Mouse (Mus musculus): Measurements from ENCODE around the gene Lrmda. TPM values are rescaled to one million over a fixed set of nuclear protein-coding genes. Genes with fewer than 3 reads are reported as not detected.

The Lrmda gene
- total and polyA plus RNA-seq, 2 experiments = 0.18 to 0.50 TPM

DNA sequence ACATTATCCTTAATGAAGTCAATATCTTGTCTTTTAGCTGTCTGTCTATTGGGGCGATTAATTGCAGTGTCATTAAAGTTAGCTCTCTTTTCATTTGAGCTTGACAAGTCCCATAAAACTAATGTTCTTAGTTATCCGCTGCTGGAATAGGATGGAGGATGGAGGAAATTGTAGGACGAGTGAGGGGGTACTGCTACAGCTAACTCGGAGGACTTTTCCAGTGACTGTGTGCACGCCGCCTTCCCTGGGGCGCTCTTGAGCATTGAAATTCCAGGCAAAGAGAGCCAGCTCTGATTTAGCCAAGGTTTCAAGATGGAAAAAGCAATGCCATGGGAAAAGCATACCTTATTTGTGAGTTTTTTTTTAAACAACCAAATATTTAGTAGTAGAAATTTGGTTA, 453.9 kb downstream of the Lrmda start:
- no peak overlapping the region for H3K9ac ChIP-seq (ENCODE audit: low read depth, low read length)
- WGBS = 90% methylated on average over 7 of the region's 7 CpGs
- H3K36me3 ChIP-seq (ENCODE audit: control insufficient read depth, insufficient read depth, low read length) = no peaks in the 10 kb centered on the region
- no peak overlapping the region for H3K4me3 ChIP-seq (ENCODE audit: insufficient read depth, low read depth, low read length)
- H3K4me1 ChIP-seq (ENCODE audit: control insufficient read depth, insufficient read depth, low read length) = no peaks in the 10 kb centered on the region
- no peak for TF ChIP-seq POLR2A (IDR thresholded peaks at IDR 0.05; ENCODE audit: extremely low read depth, insufficient read depth, low read length)
- TF ChIP-seq CTCF (IDR thresholded peaks at IDR 0.05; ENCODE audit: low read depth, low read length) = no peak
- H3K79me2 ChIP-seq (ENCODE audit: control insufficient read depth, insufficient read depth, low read length) = no peaks in the 10 kb centered on the region
- DNase-seq (ENCODE audit: extremely low read depth, low read depth, low spot score) = no peak
- no peak overlapping the region for H3K27ac ChIP-seq (replicated peaks; ENCODE audit: insufficient read depth, low read depth, low read length)
- no peaks in the 10 kb centered on the region for H3K27me3 ChIP-seq (ENCODE audit: control insufficient read depth, insufficient read depth, low read length)

DNA sequence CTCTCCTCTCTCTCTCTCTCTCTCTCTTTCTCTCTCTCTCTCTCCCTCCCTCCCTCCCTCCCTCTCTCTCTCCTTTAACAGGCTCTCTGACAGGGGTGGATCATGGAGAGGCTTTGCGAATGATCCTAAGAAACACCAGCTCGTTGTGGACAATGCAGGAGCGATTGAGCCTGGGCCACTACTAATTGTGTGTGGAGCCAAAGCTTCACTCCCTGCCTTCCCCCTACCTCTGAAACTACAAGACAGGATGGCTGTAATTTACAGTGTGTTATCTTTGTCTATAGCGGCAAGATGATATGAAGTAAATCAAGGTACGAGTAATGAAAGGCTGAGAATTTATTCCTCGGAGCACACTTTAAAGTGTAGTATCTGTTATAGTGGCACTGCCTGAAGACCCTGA, 454.5 kb downstream of the Lrmda start:
- 80% methylated on average over 6 of the region's 6 CpGs for WGBS
- no peaks in the 10 kb centered on the region for H3K79me2 ChIP-seq (ENCODE audit: control insufficient read depth, insufficient read depth, low read length)
- no peak overlapping the region for H3K9ac ChIP-seq (ENCODE audit: low read depth, low read length)
- H3K27ac ChIP-seq (replicated peaks; ENCODE audit: insufficient read depth, low read depth, low read length) = no peak overlapping the region
- H3K27me3 ChIP-seq (ENCODE audit: control insufficient read depth, insufficient read depth, low read length) = no peaks in the 10 kb centered on the region
- no peaks in the 10 kb centered on the region for H3K4me1 ChIP-seq (ENCODE audit: control insufficient read depth, insufficient read depth, low read length)
- DNase-seq (ENCODE audit: extremely low read depth, low read depth, low spot score) = no peak
- H3K4me3 ChIP-seq (ENCODE audit: insufficient read depth, low read depth, low read length) = no peak overlapping the region
- H3K36me3 ChIP-seq (ENCODE audit: control insufficient read depth, insufficient read depth, low read length) = no peaks in the 10 kb centered on the region
- no peak for TF ChIP-seq CTCF (IDR thresholded peaks at IDR 0.05; ENCODE audit: low read depth, low read length)

DNA sequence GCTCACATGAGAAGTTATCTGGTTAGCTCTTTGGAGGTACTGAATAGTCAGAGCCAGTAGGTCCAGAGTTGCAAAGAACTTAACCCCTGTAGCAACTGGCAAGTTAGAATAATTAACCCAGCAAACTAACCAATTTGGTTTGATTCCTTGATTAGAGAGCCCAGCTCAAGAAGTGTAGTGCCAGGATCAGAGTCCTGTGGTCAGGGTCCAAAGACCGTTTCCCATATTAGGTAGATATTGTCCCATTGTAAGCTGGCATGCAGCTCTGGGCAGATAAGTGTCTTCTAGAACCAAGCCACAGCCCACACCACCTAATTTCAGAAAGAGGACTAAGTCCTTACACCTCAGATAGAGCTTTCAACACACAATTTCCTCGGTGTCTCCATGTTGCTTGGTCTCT, 473.8 kb downstream of the Lrmda start:
- TF ChIP-seq POLR2A (IDR thresholded peaks at IDR 0.05; ENCODE audit: extremely low read depth, insufficient read depth, low read length) (no peak), CTCF (IDR thresholded peaks at IDR 0.05; ENCODE audit: low read depth, low read length) (no peak)
- no peak overlapping the region for H3K4me3 ChIP-seq (ENCODE audit: insufficient read depth, low read depth, low read length)
- H3K9ac ChIP-seq (ENCODE audit: low read depth, low read length) = no peak overlapping the region
- peak; percentile 54 for DNase-seq (ENCODE audit: extremely low read depth, low read depth, low spot score)
- no peaks in the 10 kb centered on the region for H3K79me2 ChIP-seq (ENCODE audit: control insufficient read depth, insufficient read depth, low read length)
- H3K27me3 ChIP-seq (ENCODE audit: control insufficient read depth, insufficient read depth, low read length) = no peaks in the 10 kb centered on the region
- WGBS = 87% methylated on average over 2 of the region's 2 CpGs
- no peaks in the 10 kb centered on the region for H3K36me3 ChIP-seq (ENCODE audit: control insufficient read depth, insufficient read depth, low read length)
- no peaks in the 10 kb centered on the region for H3K4me1 ChIP-seq (ENCODE audit: control insufficient read depth, insufficient read depth, low read length)
- H3K27ac ChIP-seq (replicated peaks; ENCODE audit: insufficient read depth, low read depth, low read length) = no peak overlapping the region

DNA sequence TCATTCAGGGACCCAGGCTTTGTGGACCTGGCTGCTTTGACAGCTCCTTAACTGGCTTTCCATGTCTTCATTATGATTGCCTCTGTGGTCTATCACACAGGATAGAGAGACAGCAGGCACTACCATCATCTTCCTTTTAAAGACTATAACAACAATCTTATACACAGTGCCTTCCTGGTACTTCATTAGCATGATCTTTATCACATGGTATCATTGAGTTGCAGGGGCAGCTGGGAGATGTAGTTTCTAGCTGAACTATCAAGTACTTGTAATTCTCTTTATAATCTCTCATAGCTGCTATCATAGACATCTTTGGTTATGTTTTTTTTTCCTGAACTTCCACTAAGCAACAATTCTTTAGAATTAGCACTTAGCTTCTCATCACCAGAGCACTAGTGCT, 474.8 kb downstream of the Lrmda start:
- no peak overlapping the region for H3K9ac ChIP-seq (ENCODE audit: low read depth, low read length)
- H3K79me2 ChIP-seq (ENCODE audit: control insufficient read depth, insufficient read depth, low read length) = no peaks in the 10 kb centered on the region

DNA sequence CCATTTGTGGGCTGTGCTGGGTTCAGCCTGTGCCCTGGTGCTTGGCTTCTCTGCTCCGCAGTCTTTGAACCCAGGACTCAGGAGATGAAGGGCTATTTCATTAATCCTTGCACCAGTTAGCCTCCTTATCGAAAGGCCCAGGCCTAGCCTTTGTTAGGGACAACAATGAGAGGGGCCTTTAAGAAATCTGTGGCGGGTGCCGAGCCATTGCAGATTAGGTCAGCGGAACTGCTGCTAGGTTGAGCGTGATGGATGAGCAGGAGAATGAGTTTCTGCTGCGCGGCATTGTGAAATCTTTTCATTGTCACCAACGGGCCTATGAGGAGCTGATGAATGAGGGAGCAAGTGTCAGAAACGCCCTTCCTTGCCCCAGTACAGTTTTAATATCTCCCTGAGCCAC, 475.4 kb downstream of the Lrmda start:
- Histone ChIP-seq H3K27ac (replicated peaks; ENCODE audit: insufficient read depth, low read depth, low read length) (no peak overlapping the region), H3K27me3 (ENCODE audit: control insufficient read depth, insufficient read depth, low read length) (no peaks in the 10 kb centered on the region), H3K9ac (ENCODE audit: low read depth, low read length) (no peak overlapping the region), H3K36me3 (ENCODE audit: control insufficient read depth, insufficient read depth, low read length) (no peaks in the 10 kb centered on the region), H3K4me3 (ENCODE audit: insufficient read depth, low read depth, low read length) (no peak overlapping the region), H3K4me1 (ENCODE audit: control insufficient read depth, insufficient read depth, low read length) (no peaks in the 10 kb centered on the region), H3K79me2 (ENCODE audit: control insufficient read depth, insufficient read depth, low read length) (no peaks in the 10 kb centered on the region)
- DNase-seq (ENCODE audit: extremely low read depth, low read depth, low spot score) = no peak
- TF ChIP-seq POLR2A (IDR thresholded peaks at IDR 0.05; ENCODE audit: extremely low read depth, insufficient read depth, low read length) = no peak
- no peak for TF ChIP-seq CTCF (IDR thresholded peaks at IDR 0.05; ENCODE audit: low read depth, low read length)
- WGBS = 73% methylated on average over 10 of the region's 10 CpGs

More for the DNA sequence above, 474.8 kb downstream of the Lrmda start:
- Histone ChIP-seq H3K27me3 (ENCODE audit: control insufficient read depth, insufficient read depth, low read length) (no peaks in the 10 kb centered on the region), H3K4me3 (ENCODE audit: insufficient read depth, low read depth, low read length) (no peak overlapping the region), H3K36me3 (ENCODE audit: control insufficient read depth, insufficient read depth, low read length) (no peaks in the 10 kb centered on the region), H3K27ac (replicated peaks; ENCODE audit: insufficient read depth, low read depth, low read length) (no peak overlapping the region), H3K4me1 (ENCODE audit: control insufficient read depth, insufficient read depth, low read length) (no peaks in the 10 kb centered on the region)
- TF ChIP-seq POLR2A (IDR thresholded peaks at IDR 0.05; ENCODE audit: extremely low read depth, insufficient read depth, low read length) (no peak), CTCF (IDR thresholded peaks at IDR 0.05; ENCODE audit: low read depth, low read length) (no peak)
- DNase-seq (ENCODE audit: extremely low read depth, low read depth, low spot score) = no peak

DNA sequence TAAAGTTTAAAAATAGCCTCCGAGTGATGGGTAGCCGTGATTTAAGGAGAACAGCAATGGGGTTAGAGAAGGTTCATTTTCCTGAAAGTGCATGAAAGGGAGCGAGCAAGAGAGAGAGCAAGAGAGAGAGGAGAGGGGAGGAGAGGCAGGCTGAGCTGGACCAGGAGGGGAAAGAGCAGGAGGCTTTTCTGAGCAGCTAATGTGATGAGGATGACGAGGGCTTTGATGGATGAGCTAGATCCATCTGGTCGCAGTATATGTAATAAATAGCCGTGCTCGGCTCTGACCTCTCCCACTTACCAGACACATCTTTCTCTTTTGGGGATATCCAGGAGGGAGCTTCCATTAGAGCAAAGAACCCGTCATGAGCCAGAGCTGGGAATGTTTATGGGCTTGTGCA, 475.8 kb downstream of the Lrmda start:
- no peak for TF ChIP-seq CTCF (IDR thresholded peaks at IDR 0.05; ENCODE audit: low read depth, low read length)
- no peak for TF ChIP-seq POLR2A (IDR thresholded peaks at IDR 0.05; ENCODE audit: extremely low read depth, insufficient read depth, low read length)
- Histone ChIP-seq H3K4me3 (ENCODE audit: insufficient read depth, low read depth, low read length) (no peak overlapping the region), H3K36me3 (ENCODE audit: control insufficient read depth, insufficient read depth, low read length) (no peaks in the 10 kb centered on the region), H3K4me1 (ENCODE audit: control insufficient read depth, insufficient read depth, low read length) (no peaks in the 10 kb centered on the region), H3K27ac (replicated peaks; ENCODE audit: insufficient read depth, low read depth, low read length) (no peak overlapping the region), H3K27me3 (ENCODE audit: control insufficient read depth, insufficient read depth, low read length) (no peaks in the 10 kb centered on the region), H3K9ac (ENCODE audit: low read depth, low read length) (no peak overlapping the region), H3K79me2 (ENCODE audit: control insufficient read depth, insufficient read depth, low read length) (no peaks in the 10 kb centered on the region)
- WGBS = 77% methylated on average over 8 of the region's 8 CpGs
- no peak for DNase-seq (ENCODE audit: extremely low read depth, low read depth, low spot score)

Data from liver, adult 2 months (tissue).